Mouse (Mus musculus) CH12.LX (cell line): ENCODE results near the gene Arvcf.

Source experiments
- BHLHE40 ChIP-seq: IDR thresholded peaks from 2 replicates; pipeline ENCODE4 v1.6.1; 2011; ENCODE audit warnings: mild to moderate bottlenecking, low read depth, low read length, improper control_type of control experiment
- CTCF ChIP-seq, 2 experiments: IDR thresholded peaks in 1 of 2; conservative IDR thresholded peaks in 1 of 2; 2 replicates each; pipeline ENCODE4 v1.5.1; 2011 to 2012; ENCODE audit warnings: low read depth in 2 of 2, low read length in 2 of 2, improper control_type of control experiment in 1 of 2, inconsistent platforms in 1 of 2, mild to moderate bottlenecking in 1 of 2, moderate library complexity in 1 of 2
- EP300 ChIP-seq: IDR thresholded peaks from 2 replicates; pipeline ENCODE4 v1.6.1; 2011; ENCODE audit warnings: low read length, improper control_type of control experiment
- IRF4 ChIP-seq: IDR thresholded peaks from 2 replicates; pipeline ENCODE4 v1.6.1; 2014; ENCODE audit warnings: low read depth, mild to moderate bottlenecking, inconsistent platforms, low read length, improper control_type of control experiment
- KAT2A ChIP-seq: IDR thresholded peaks from 2 replicates; pipeline ENCODE4 v1.6.1; 2012; ENCODE audit warnings: low read length, improper control_type of control experiment, inconsistent platforms; ENCODE audit not compliant: insufficient replicate concordance
- MAZ ChIP-seq: IDR thresholded peaks from 2 replicates; pipeline ENCODE4 v1.6.1; 2012; ENCODE audit warnings: low read depth, mild to moderate bottlenecking, inconsistent platforms, low read length, improper control_type of control experiment, moderate library complexity
- NELFE ChIP-seq: IDR thresholded peaks from 2 replicates; pipeline ENCODE4 v1.6.1; 2011; ENCODE audit warnings: low read depth, low read length, improper control_type of control experiment
- POLR2A ChIP-seq: IDR thresholded peaks from 2 replicates; pipeline ENCODE4 v1.6.1; 2011; ENCODE audit warnings: low read depth, mild to moderate bottlenecking, improper control_type of control experiment, low read length
- UBTF ChIP-seq: IDR thresholded peaks from 2 replicates; pipeline ENCODE4 v1.6.1; 2012; ENCODE audit warnings: low read depth, mild to moderate bottlenecking, inconsistent platforms, low read length, improper control_type of control experiment, moderate library complexity
- USF1 ChIP-seq: IDR thresholded peaks from 2 replicates; pipeline ENCODE4 v1.6.1; 2014; ENCODE audit warnings: low read depth, mild to moderate bottlenecking, inconsistent platforms, low read length, improper control_type of control experiment
- ZMIZ1 ChIP-seq: IDR thresholded peaks from 2 replicates; pipeline ENCODE4 v1.6.1; 2012; ENCODE audit warnings: low read depth, mild to moderate bottlenecking, inconsistent platforms, low read length, improper control_type of control experiment

DNA sequence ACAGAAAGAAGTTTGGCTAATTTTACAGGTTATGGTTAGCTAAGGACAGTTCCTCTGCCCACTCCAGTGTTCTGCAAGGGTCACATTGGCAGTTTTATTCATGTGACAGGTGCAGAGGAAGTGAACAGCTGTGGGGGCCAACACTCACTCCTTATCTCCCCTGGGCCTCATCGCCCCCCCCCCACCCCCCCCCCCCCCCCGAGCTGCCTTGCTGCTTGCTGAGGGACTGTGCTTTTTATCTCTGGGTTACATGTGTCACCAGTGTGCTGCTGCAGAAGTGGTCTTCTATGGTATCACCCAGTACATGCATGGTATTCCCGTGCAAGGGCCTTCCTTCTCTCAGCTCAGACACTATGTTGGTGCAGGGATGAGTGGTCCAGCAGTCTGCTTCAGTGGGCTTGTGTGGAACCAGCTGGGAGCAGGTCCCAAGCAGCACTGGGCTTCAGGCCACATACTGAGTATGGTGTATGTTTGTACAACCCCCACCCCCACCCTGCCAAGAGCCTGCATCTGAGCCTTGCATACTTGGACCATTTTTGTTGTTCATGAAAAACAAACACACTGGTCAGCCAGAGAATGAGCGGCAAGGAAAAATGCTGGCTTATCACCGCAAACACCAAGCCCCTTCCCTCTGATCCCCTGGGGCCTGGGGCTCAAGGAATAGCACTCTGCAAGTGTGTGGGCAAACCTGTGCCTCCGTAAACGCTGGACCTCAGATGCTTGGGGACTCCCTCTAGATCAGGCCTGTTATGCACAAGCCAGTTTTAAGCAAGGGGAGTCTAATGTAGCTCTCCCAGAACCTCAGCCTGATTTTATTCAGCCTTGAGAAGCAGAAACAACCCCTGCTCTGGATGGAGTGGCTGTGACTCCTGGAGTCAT, 40.0 kb downstream of the Arvcf start:
- TF ChIP-seq POLR2A: no peak
- no peak for TF ChIP-seq KAT2A
- no peak for TF ChIP-seq USF1
- TF ChIP-seq CTCF (conservative IDR thresholded peaks at IDR 0.05 in 1 of 2, IDR thresholded peaks at IDR 0.05 in 1 of 2; ENCODE audit: low read depth in 2 of 2, low read length in 2 of 2): no peak
- no peak for TF ChIP-seq MAZ
- no peak for TF ChIP-seq NELFE
- TF ChIP-seq UBTF: no peak
- no peak for TF ChIP-seq EP300
- no peak for TF ChIP-seq BHLHE40
- no peak for TF ChIP-seq ZMIZ1
- TF ChIP-seq IRF4: no peak
